Mouse (Mus musculus) adrenal gland, adult 8-10 months (tissue): ENCODE results near the gene H2-T24. TPM values are rescaled to one million over a fixed set of nuclear protein-coding genes. Genes with fewer than 3 reads are reported as not detected.
"Not testable (repeated sequence)": the region's sequence is repeated elsewhere in the genome, so short reads cannot be mapped to it uniquely, and the experiment has no call there.

Experiments used
- DNase-seq: peaks from one replicate; pipeline ENCODE4 v3.0.0; 2022
- total RNA-seq, 4 experiments: library from RNA; stranded (reverse); gene quantifications; 2 replicates each; pipeline ENCODE4 v1.2.4; 2022

H2-T24 gene
- 1 to 10 TPM; 6.0 to 9.2 (median 6.9) TPM for total RNA-seq

GRCm38 (mm10) chr17:36020191-36021073 is at the start of gene H2-T24:
Gene H2-T24 (minus strand): TSS chr17:36020560.
- peak; percentile 64 for DNase-seq

GRCm38 (mm10) chr17:36060829-36061228 is 40.5 kb upstream of the H2-T24 start:
- peak; percentile 74 for DNase-seq

- DNase-seq, result not testable (repeated sequence)
These were observed 38.0 kb upstream of the H2-T24 start, which contains the start of gene Gm11127 for GRCm38 (mm10) chr17:36058362-36058761. Gene Gm11127 (minus strand): TSS chr17:36058371.

- not testable (repeated sequence) for DNase-seq
These were observed 37.6 kb upstream of the H2-T24 start for GRCm38 (mm10) chr17:36057927-36058326.

GRCm38 (mm10) chr17:36043286-36043685 is 22.9 kb upstream of the H2-T24 start:
- DNase-seq, result no peak

- DNase-seq, result peak; percentile 78
These were observed 22.3 kb upstream of the H2-T24 start, which contains the start of the genes H2-T22 and Gm6034 for GRCm38 (mm10) chr17:36042610-36043169. Gene H2-T22 (minus strand): TSS chr17:36042747. Gene Gm6034 (plus strand): TSS chr17:36042961.

- DNase-seq, result not testable (repeated sequence)
These were observed 21.7 kb upstream of the H2-T24 start for GRCm38 (mm10) chr17:36042055-36042454.

- not testable (repeated sequence) for DNase-seq
These were observed 20.2 kb upstream of the H2-T24 start for GRCm38 (mm10) chr17:36040604-36041003.

- not testable (repeated sequence) for DNase-seq
These were observed 15.8 kb upstream of the H2-T24 start for GRCm38 (mm10) chr17:36036126-36036525.

GRCm38 (mm10) chr17:36035010-36035638 is 14.8 kb upstream of the H2-T24 start:
- DNase-seq, result not testable (repeated sequence)

- DNase-seq, result not testable (repeated sequence)
These were observed 14.2 kb upstream of the H2-T24 start for GRCm38 (mm10) chr17:36034524-36034923.

GRCm38 (mm10) chr17:36032351-36032875 is 12.1 kb upstream of the H2-T24 start, which contains the start of gene H2-T23:
Gene H2-T23 (minus strand): TSS chr17:36032855.
- peak; percentile 63 for DNase-seq

- DNase-seq, result not testable (repeated sequence)
These were observed 11.4 kb upstream of the H2-T24 start for GRCm38 (mm10) chr17:36031583-36032331.

GRCm38 (mm10) chr17:36030703-36031582 is 10.6 kb upstream of the H2-T24 start:
- not testable (repeated sequence) for DNase-seq

- DNase-seq, result not testable (repeated sequence)
These were observed 9.8 kb upstream of the H2-T24 start for GRCm38 (mm10) chr17:36030046-36030702.

GRCm38 (mm10) chr17:36028879-36029619 is 8.7 kb upstream of the H2-T24 start:
- DNase-seq, result no peak

GRCm38 (mm10) chr17:36027663-36028062 is 7.3 kb upstream of the H2-T24 start:
- DNase-seq, result no peak

GRCm38 (mm10) chr17:36025901-36026300 is 5.5 kb upstream of the H2-T24 start:
- DNase-seq, result no peak

- no peak for DNase-seq
These were observed 4.8 kb upstream of the H2-T24 start for GRCm38 (mm10) chr17:36025197-36025596.
